ENCODE assay signal across 17 mouse cellular contexts in genomic region chr2:124724171-124724570, GRCm38 (mm10).
"Had no signal": no experiment of that assay in that cellular context is flagged by ENCODE, and none has a peak within 500 bp of the region (broad histone marks: within the 10 kb centered on the region; RNA-seq: fewer than 3 reads in every experiment).

No protein-coding gene starts in this region.

- H3K4me2 ChIP-seq: lung, embryonic 14.5 days; midbrain, embryonic 12.5 days; neural tube, embryonic 13.5 days; neural tube, embryonic 15.5 days had no signal

- H3K27ac ChIP-seq: midbrain, embryonic 10.5 days; midbrain, embryonic 12.5 days; neural tube, embryonic 15.5 days had no signal

- H3K27me3 ChIP-seq: midbrain, embryonic 12.5 days; neural tube, embryonic 13.5 days; neural tube, embryonic 15.5 days had no signal

- H3K9me3 ChIP-seq: midbrain, embryonic 10.5 days; midbrain, embryonic 12.5 days; neural tube, embryonic 13.5 days; neural tube, embryonic 15.5 days had no signal

- H3K4me1 ChIP-seq: midbrain, embryonic 12.5 days had no signal

- H3K4me3 ChIP-seq: midbrain, embryonic 10.5 days; midbrain, embryonic 12.5 days; myocyte; neural tube, embryonic 13.5 days; neural tube, embryonic 15.5 days had no signal

- H3K9ac ChIP-seq: lung, embryonic 14.5 days; midbrain, embryonic 12.5 days; neural tube, embryonic 13.5 days; neural tube, embryonic 15.5 days had no signal

- DNase-seq: lung, adult 18-20 months; lung, embryonic 14.5 days; lung, postnatal 10 days; lung, postnatal 4 days; midbrain, embryonic 14.5 days; retina, postnatal 1 day; right cerebral cortex, postnatal 25 days; right cerebral cortex, postnatal 4 days; spleen, adult 18-20 months; thymus, adult 18-20 months; thymus, postnatal 14 days; thymus, postnatal 36 days had no signal

- H3K36me3 ChIP-seq: midbrain, embryonic 10.5 days; midbrain, embryonic 12.5 days; neural tube, embryonic 13.5 days; neural tube, embryonic 15.5 days had no signal
